Mouse (Mus musculus) neural tube, embryonic 14.5 days (tissue): ENCODE data around the gene Sbds. TPM values are rescaled to one million over a fixed set of nuclear protein-coding genes. Genes with fewer than 3 reads are reported as not detected.

Experiments used
- ATAC-seq: fragments of 200-750 bp; cut with Nextera tagmentation; 2 replicates; pipeline ENCODE4 v1.8.0; 2017; ENCODE audit warnings: low read depth, mild to moderate bottlenecking, moderate TSS enrichment, moderate library complexity
- H3K27ac ChIP-seq: fragments of 300-500 bp; sonication (generic); 2 replicates; pipeline ENCODE4 v1.5.1; 2014; ENCODE audit warnings: low read depth, mild to moderate bottlenecking, control low read depth, low read length, moderate library complexity, mixed read lengths
- H3K27me3 ChIP-seq: fragments of 300-500 bp; sonication (generic); 2 replicates; pipeline ENCODE4 v1.6.1; 2014; ENCODE audit warnings: low read length; ENCODE audit not compliant: control insufficient read depth, insufficient read depth
- H3K36me3 ChIP-seq: fragments of 300-500 bp; sonication (generic); 2 replicates; pipeline ENCODE4 v1.6.1; 2014; ENCODE audit warnings: low read length, mixed read lengths; ENCODE audit not compliant: control insufficient read depth, insufficient read depth
- H3K4me1 ChIP-seq: fragments of 300-500 bp; sonication (generic); 2 replicates; pipeline ENCODE4 v1.6.1; 2014; ENCODE audit warnings: low read length; ENCODE audit not compliant: control insufficient read depth, insufficient read depth
- H3K4me2 ChIP-seq: fragments of 300-500 bp; sonication (generic); 2 replicates; pipeline ENCODE4 v1.6.1; 2014; ENCODE audit warnings: mild to moderate bottlenecking, low read depth, low read length, control low read depth
- H3K4me3 ChIP-seq: fragments of 300-500 bp; sonication (generic); 2 replicates; pipeline ENCODE4 v1.5.1; 2014; ENCODE audit warnings: low read depth, low read length, control low read depth, mixed read lengths
- H3K9ac ChIP-seq: fragments of 300-500 bp; sonication (generic); replicated peaks from 2 replicates; pipeline ENCODE4 v1.6.1; 2014; ENCODE audit warnings: low read depth, mild to moderate bottlenecking, control low read depth, low read length, mixed read lengths
- H3K9me3 ChIP-seq: fragments of 300-500 bp; sonication (generic); 2 replicates; pipeline ENCODE4 v1.6.1; 2016; ENCODE audit warnings: low read length; ENCODE audit not compliant: control insufficient read depth
- WGBS: fragments of 180-500 bp; shearing (Covaris S2); extraction: QIAGEN DNeasy Blood & Tissue Kit; methylation state at CpG from one replicate; pipeline ENCODE4 v1.1.7; 2014; 5-methylcytosine and 5-hydroxymethylcytosine counted together
- polyA plus RNA-seq: library from polyadenylated mRNA; unstranded; fragments of >200 nt; fragmentation: Nextera tagmentation; extraction: Ambion mirVana; gene quantifications from 2 replicates; pipeline ENCODE4 v1.2.1, GENCODE M21; 2014

Sbds gene
- polyA plus RNA-seq, 1 experiment from 2014 or later, result 48.5 TPM

DNA sequence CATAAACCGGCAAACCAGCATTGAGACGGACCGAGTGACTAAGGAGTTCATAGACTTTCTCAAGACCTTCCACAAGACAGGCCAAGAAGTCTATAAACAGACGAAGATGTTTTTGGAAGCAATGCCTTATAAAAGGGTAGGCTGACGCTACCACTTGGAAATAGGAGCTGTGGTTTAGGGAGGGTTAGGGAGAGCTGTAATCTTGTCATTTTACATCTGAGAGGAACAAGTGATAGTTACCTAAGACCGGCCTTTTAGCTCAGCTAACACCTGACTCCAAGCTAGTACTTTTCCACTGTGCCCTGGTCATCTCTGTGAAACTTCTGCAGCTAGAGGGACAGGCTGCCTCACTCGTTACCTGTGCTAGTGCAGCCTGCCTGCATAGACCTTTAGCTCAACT, 57.3 kb downstream of the Sbds start:
- no peaks in the 10 kb centered on the region for H3K4me1 ChIP-seq
- no peak for ATAC-seq

DNA sequence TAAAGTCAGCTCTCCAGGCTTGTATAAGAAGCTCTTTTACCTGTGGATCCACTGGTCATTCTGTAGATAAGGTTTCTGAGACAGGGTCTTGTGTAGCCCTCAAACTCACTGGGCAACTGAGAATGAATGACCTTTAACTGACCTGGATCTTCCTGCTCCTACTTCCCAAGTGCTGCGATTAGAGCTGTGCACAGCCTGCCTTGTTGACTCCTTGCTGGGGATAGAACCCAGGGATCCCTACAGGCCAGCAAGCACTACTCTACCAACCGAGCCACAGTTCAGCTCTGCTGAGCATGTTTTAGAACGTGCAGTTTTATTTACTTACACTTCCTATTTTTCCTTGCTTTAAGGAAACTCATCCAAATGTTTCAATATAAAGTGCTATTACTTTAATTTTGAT, 57.9 kb downstream of the Sbds start:
- no peak overlapping the region for H3K4me2 ChIP-seq
- H3K9me3 ChIP-seq, result no peaks in the 10 kb centered on the region
- no peak for ATAC-seq
- no peaks in the 10 kb centered on the region for H3K27me3 ChIP-seq
- no peak overlapping the region for H3K9ac ChIP-seq
- H3K36me3 ChIP-seq, result peaks cover 21% of the 10 kb centered on the region
- no peaks in the 10 kb centered on the region for H3K4me1 ChIP-seq
- H3K27ac ChIP-seq, result no peak overlapping the region
- H3K4me3 ChIP-seq, result no peak overlapping the region
- WGBS, result 88% methylated on average over 3 of the region's 3 CpGs

More for the DNA sequence above, 57.3 kb downstream of the Sbds start:
- Histone ChIP-seq H3K9me3 (no peaks in the 10 kb centered on the region), H3K4me3 (no peak overlapping the region), H3K27me3 (no peaks in the 10 kb centered on the region), H3K4me2 (no peak overlapping the region), H3K27ac (no peak overlapping the region), H3K9ac (no peak overlapping the region), H3K36me3 (peaks cover 20% of the 10 kb centered on the region)
- WGBS, result 94% methylated on average over 7 of the region's 7 CpGs

DNA sequence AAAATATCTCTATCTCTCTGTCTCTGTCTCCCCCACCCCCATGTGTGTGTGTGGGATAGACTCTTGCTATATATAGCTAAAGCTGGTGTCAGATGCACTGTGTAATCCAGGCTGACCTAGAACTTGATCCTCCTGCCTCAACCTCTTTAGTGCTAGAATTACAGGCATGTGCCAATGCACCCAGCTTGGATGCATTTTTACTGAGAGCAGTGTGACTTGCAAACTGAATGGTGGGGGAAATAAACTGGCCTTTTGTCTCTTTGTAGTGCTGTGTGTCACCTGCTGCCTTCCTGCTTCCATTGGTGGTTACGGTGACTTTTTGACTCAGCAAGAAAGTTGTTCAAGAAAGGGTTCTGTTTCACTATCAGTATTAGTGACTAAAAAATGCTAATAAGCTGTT, 59.0 kb downstream of the Sbds start:
- Histone ChIP-seq H3K4me2 (no peak overlapping the region), H3K4me1 (no peaks in the 10 kb centered on the region), H3K27me3 (no peaks in the 10 kb centered on the region), H3K9ac (no peak overlapping the region), H3K9me3 (no peaks in the 10 kb centered on the region), H3K36me3 (peaks cover 27% of the 10 kb centered on the region), H3K4me3 (no peak overlapping the region), H3K27ac (no peak overlapping the region)
- ATAC-seq, result no peak
- WGBS, result 58% methylated on average over 1 of the region's 1 CpGs

Other genes starting within 250 kb of the Sbds start
- gene Asl, start 226.3 kb downstream of the Sbds start, polyA plus RNA-seq, result 41.1 and 44.6 TPM in 2 replicates
- gene Crcp, start 226.2 kb downstream of the Sbds start, polyA plus RNA-seq, result 46.0 and 51.9 TPM in 2 replicates
- 48.1 and 66.1 TPM in 2 replicates for gene Tpst1, start 182.2 kb downstream of the Sbds start, polyA plus RNA-seq
- gene Kctd7, start 110.7 kb downstream of the Sbds start, polyA plus RNA-seq, result 16.1 and 17.5 TPM in 2 replicates
- gene Rabgef1, start 83.7 kb downstream of the Sbds start, polyA plus RNA-seq, result 40.0 and 41.1 TPM in 2 replicates
- 31.0 and 32.8 TPM in 2 replicates for gene Tmem248, start 38.4 kb downstream of the Sbds start, polyA plus RNA-seq
- gene Tyw1, start 89 bp upstream of the Sbds start, polyA plus RNA-seq, result 23.5 and 28.0 TPM in 2 replicates
- gene Caln1, start 113.9 kb upstream of the Sbds start, polyA plus RNA-seq, result 20.1 and 30.3 TPM in 2 replicates
- gene A330070K13Rik, start 129.1 kb upstream of the Sbds start, polyA plus RNA-seq, result 0.59 TPM in 1 of 2 replicates, not detected in the other